Mouse (Mus musculus): ENCODE data around the gene Spryd4. TPM values are rescaled to one million over a fixed set of nuclear protein-coding genes. Genes with fewer than 3 reads are reported as not detected.
"Not testable (repeated sequence)": the region's sequence is repeated elsewhere in the genome, so short reads cannot be mapped to it uniquely, and the experiment has no call there.

Spryd4 gene
- total RNA-seq, 2 experiments from 2014 or later, result 7.1 to 10.2 TPM

- peak; percentile 50 to 64 for DNase-seq
Observed at GRCm38 (mm10) chr10:128185959-128186358, 25.6 kb downstream of the Spryd4 start.

- DNase-seq, result no peak
Observed at GRCm38 (mm10) chr10:128185277-128185940, 26.2 kb downstream of the Spryd4 start.

- no peak for DNase-seq
Observed at GRCm38 (mm10) chr10:128184296-128184695, 27.3 kb downstream of the Spryd4 start.

- no peak for DNase-seq
Observed at GRCm38 (mm10) chr10:128179989-128180388, 31.6 kb downstream of the Spryd4 start, which contains the start of gene Rbms2. Gene Rbms2, minus strand, starts transcription at chr10:128180297.

- DNase-seq, result no peak
Observed at GRCm38 (mm10) chr10:128177316-128177715, 34.3 kb downstream of the Spryd4 start.

GRCm38 (mm10) chr10:128175996-128176755 is 35.4 kb downstream of the Spryd4 start:
- peak; percentile 39 to 45 for DNase-seq

GRCm38 (mm10) chr10:128175302-128175701 is 36.3 kb downstream of the Spryd4 start:
- no peak for DNase-seq

GRCm38 (mm10) chr10:128171348-128171747 is 40.3 kb downstream of the Spryd4 start:
- DNase-seq, result not testable (repeated sequence)

GRCm38 (mm10) chr10:128167091-128167490 is 44.5 kb downstream of the Spryd4 start:
- no peak for DNase-seq

GRCm38 (mm10) chr10:128165726-128166125 is 45.9 kb downstream of the Spryd4 start:
- not testable (repeated sequence) for DNase-seq

Other genes with a start within 250 kb of the Spryd4 start
- gene Hsd17b6, start 204.2 kb downstream of the Spryd4 start, total RNA-seq (2021), result not detected
- gene Prim1, start 196.6 kb downstream of the Spryd4 start, total RNA-seq (2021), result 1 to 10 TPM; 5.8 to 7.3 TPM
- 100 to 1,000 TPM; 338 to 342 TPM for gene Naca, start 176.2 kb downstream of the Spryd4 start, total RNA-seq (2021)
- 100 to 1,000 TPM; 155 to 157 TPM for gene Ptges3, start 152.9 kb downstream of the Spryd4 start, total RNA-seq (2021)
- gene Atp5b, start 128.5 kb downstream of the Spryd4 start, total RNA-seq (2021), result 1,000 to 10,000 TPM; 1,628 to 1,744 TPM
- 10 to 100 TPM; 39.9 to 46.8 TPM for gene Baz2a, start 120.2 kb downstream of the Spryd4 start, total RNA-seq (2021)
- gene Rbms2, start 31.5 kb downstream of the Spryd4 start, total RNA-seq (2021), result 10 to 100 TPM; 12.8 to 13.7 TPM
- 10 to 100 TPM; 21.1 to 23.2 TPM for gene Gls2, start 17.4 kb downstream of the Spryd4 start, total RNA-seq (2021)
- gene Mip, start 14.0 kb upstream of the Spryd4 start, total RNA-seq (2021), result not detected
- 1 to 10 TPM; 7.8 to 8.4 TPM for gene Timeless, start 20.3 kb upstream of the Spryd4 start, total RNA-seq (2021)
- gene Apon, start 42.3 kb upstream of the Spryd4 start, total RNA-seq (2021), result not detected
- gene Apof, start 56.9 kb upstream of the Spryd4 start, total RNA-seq (2021), result not detected
- 10 to 100 TPM; 30.6 to 36.0 TPM for gene Stat2, start 58.8 kb upstream of the Spryd4 start, total RNA-seq (2021)
- gene Il23a, start 86.9 kb upstream of the Spryd4 start, total RNA-seq (2021), result under 1 TPM in 1 of 2 experiments, not detected in 1; 0.38 TPM
- 10 to 100 TPM; 14.0 to 16.7 TPM for gene Pan2, start 91.5 kb upstream of the Spryd4 start, total RNA-seq (2021)
- gene Cnpy2, start 110.7 kb upstream of the Spryd4 start, total RNA-seq (2021), result 10 to 100 TPM; 82.9 to 86.1 TPM
- gene Cs, start 125.9 kb upstream of the Spryd4 start, total RNA-seq (2021), result 100 to 1,000 TPM; 224 to 234 TPM
- 10 to 100 TPM; 51.2 to 52.8 TPM for gene Coq10a, start 157.2 kb upstream of the Spryd4 start, total RNA-seq (2021)
- 10 to 100 TPM; 55.6 to 59.6 TPM for gene Ankrd52, start 165.3 kb upstream of the Spryd4 start, total RNA-seq (2021)
- not detected for gene Slc39a5, start 189.4 kb upstream of the Spryd4 start, total RNA-seq (2021)
- gene Nabp2, start 199.7 kb upstream of the Spryd4 start, total RNA-seq (2021), result 10 to 100 TPM; 91.6 to 92.0 TPM
- 10 to 100 TPM; 74.4 to 76.3 TPM for gene Rnf41, start 199.8 kb upstream of the Spryd4 start, total RNA-seq (2021)
- gene Smarcc2, start 247.4 kb upstream of the Spryd4 start, total RNA-seq (2021), result 100 to 1,000 TPM; 226 to 234 TPM